Mouse (Mus musculus) thymus, adult 18-20 months (tissue): ENCODE data around the gene Tns2.
"Not testable (repeated sequence)": the region's sequence is repeated elsewhere in the genome, so short reads cannot be mapped to it uniquely, and the experiment has no call there.

Source experiments
- DNase-seq, 2 experiments: peaks; one replicate each; pipeline ENCODE4 v3.0.0; 2022; ENCODE audit warnings: mixed read lengths in 2 of 2

Tns2 gene

DNA sequence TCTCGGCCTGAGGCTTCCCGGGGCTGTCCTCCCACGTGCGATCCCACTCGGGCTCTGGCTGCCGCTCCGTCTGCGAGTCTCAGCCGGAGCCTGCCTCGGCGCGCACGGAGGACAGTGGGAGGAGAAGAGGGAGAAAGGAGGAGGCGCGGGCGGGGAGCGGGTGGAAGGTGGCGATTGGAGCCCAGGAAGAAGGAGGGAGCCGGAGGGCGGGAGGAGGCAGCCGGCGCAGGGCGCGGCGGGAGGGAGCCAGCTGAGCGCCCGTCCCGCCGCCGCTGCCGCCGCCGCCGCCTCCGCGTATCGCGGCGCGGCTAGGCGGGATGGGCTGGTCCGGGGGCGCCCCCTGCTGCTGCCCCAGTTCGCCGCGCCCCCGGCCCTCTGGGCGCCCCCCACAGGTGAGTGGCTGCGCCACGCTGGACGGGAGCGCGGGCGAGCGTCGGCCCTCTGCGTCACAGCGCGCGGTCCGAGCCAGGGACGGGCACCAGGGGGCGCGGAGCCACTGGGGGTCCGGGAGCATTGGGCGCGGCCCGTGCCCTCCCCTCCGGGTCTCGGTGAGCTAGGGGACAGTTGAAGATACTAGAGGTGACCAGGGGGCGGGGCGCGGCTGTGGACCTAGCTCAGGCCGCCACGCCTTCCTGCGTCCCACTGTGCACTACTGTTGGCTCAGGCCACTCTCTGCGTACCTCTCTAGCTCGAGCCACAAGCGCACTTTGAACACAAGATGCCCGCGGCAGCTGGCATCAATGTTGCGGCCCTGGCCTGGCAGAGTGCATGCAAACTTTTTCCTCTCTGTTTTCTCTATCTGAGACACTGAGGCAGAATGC, at the start of gene Tns2:
Tns2 (plus strand) TSS at position 253 of the 821 bp plus-strand sequence.
- DNase-seq, result peak; percentile 51 to 59

DNA sequence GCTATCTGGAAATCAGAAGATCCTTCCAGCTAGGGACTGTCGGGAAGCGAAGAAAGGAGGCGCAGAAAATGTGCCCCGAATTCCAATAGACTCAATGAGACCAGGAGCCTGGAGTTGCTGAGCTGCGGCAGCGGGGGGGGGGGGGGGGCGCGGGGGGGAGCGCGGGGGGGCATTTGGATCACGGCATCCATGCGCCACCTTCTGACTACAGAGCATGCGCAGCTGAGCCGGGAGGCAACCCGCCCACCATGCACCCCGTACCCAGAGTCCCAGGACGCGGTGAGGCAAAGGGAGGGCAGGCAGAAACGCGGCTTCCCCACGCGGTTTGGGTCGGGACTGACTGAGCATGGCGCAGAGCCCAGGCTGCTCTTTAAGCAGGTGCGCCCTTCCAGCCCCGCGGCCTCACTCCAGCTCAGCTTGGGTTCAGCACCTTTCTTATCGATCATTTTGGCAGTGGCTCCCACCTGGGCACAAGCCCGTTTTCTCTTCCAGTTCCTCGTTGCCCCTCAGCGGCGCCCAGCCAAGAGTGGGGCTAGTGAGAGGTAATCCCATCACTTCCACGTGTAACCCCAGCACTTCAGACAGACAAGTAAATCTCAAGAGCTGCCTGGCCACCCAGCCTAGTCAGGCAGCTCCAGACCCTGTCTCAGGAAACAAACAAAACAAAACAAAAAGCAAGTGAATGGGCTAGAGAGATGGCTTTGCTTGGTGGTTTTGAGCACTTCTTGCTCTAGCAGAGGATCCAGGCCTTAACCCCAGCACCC, 48.1 kb upstream of the Tns2 start:
- DNase-seq, result peak; percentile 20 to 36

DNA sequence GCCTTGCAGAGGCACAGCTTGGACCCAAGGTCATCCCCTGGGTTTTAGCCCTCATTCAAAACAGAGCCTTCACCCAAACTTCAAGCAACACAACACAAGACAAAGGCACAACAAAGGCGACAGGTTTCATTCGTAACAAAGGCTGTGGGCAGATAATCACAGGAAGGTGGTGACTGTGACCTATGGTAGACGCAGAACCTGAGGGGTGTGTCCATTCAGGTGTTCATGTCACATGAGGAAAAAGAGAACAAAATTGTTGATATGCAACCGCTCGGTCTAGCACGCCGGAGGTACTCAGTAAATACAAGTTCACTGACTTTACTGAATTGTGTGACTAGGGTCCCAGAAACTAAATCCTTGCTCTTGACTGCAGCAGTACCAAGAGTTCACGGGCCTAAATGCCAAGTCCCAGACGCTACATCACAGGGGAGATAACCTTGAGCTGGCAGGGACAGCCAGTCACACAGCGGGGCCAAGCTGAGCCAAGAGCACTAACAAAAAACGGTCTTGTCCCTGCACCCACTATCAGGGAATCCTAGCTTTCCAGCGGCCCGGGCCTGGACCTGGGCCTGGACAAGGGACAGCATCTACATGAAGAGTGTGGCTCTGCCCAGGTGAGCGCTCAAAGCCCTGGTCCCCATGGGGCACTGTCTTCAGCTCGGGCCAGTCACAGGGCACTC, 43.6 kb upstream of the Tns2 start:
- DNase-seq, result no peak

DNA sequence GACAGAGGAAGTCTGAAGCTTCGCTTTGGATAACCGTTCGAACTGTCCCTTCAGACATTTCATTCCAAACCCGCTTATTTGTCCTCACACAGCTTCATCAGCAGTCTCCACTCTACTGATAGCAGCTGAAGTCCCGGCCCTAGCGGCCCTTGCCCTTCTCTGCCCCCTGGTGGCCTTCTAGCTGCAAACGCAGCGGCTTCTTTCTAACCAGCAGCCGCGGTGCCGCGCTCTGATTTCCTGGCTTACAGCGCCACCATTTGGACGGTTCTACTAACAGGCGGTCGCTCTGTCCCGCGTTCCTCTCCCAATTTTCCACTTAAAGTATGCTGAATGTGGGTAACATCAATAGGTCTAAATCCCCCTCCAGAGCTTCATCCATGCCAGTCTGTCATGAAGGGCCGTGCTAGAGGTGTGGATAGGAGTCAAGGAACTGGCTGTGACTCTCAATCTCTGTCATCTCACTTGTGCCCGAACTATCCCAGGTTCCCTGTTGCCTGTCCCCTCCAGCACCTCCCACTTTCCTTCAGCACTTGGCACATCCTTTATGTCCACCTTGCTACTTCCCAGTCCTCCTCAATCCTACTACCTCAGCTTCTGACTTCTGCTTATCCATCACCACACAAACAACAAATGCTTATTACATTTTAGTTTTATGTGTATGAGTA, 34.4 kb upstream of the Tns2 start:
- peak; percentile 75 to 77 for DNase-seq

DNA sequence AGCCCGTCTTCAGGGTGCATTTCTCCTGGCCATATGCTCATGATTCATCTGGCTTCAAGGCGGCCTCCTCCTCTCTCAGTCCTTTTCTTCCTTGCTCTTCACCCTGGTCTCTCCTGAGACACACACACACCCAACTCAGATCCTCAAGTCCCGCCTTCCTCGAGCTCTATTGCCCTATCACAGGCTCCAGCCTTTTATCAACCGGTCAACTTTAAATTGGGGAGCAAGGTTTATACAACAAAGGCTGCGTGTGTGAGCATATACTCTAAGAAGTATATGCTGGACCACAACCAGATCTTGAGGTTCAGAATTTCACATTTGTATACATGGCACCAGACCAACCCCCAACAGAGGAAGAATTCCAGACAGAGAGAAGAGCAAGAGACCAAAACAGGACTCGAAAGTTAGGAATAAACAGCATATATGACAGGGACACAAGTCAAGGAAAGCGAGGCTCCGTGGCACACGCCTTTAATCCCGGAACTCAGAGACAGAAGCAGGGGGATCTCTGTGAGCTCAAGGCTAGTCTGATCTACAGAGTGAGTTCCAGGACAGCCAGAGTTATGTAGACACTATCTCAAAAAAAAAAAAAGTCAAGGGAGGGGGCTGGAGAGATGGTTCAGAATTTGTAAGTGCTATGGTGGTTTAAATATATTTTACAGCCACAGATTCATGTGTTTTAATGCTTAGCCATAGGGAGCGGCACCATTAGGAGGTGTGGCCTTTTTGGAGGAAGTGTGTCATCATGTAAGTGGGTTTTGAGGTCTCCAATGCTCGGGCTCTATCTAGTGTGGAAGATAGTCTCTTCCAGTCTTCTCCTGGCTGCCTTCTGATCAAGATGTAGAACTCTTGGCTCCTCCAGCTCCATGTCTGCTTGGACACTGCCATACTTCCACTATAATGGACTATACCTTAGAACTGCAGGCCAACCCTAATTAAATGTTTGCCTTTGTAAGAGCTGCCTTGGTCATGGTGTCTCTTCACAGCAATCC, 29.4 kb upstream of the Tns2 start:
- no peak for DNase-seq

DNA sequence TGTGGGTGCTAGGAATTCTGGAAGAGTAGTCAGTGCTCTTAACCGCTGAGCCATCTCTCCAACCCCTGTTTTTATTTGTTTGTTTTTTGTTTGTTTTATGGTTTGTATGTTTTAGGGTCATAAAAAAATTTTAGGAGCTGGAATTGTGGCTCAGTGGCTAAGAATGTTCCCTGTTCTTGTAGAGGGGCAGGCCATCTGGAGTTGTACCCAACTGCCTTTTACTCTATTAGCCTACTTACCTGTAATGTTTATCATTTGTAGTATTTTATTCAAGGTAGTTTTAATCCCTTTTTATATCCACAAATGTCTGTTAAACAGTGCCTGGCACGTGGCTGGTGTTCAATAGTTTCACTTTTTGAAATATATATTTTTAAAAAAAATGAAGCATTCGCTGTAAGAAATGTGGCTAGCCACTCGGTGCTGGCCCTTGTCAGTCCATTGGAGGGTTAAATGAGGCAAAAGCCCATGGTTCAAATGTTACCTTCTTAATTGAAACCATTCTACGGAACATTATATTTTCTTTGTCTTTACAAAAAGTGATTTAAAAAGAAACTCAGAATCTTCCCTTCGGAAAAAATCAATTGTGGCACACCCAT, 27.2 kb upstream of the Tns2 start:
- DNase-seq, result no peak

DNA sequence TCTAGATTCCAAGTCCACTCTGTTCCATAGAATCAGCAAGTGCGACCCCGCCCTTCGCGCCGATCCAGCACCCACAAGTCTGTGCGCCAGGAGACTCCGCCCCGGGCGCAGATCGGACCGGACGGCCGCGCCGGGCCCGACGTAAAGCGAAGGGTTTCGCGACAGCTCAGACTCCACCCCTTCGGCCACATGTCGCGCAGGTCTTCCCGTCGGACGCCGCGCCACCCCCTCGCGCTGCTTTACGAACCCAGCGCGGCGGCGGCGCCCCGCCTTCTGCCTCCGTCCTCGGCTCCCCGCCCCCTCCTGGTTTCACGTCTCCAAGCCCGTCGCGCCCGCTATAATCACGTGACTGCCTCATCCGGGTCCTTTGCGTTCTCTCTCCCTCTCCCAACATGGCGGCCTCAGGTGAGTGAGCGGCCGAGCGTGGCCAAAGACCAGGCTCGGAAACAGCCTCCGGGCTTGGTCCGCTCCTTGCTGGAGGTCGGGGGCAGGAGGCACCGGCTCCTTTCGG, 26.6 kb upstream of the Tns2 start, which contains the start of gene Eif4b:
Eif4b (plus strand) TSS at position 215 of the 511 bp plus-strand sequence.
- peak; percentile 98 for DNase-seq

DNA sequence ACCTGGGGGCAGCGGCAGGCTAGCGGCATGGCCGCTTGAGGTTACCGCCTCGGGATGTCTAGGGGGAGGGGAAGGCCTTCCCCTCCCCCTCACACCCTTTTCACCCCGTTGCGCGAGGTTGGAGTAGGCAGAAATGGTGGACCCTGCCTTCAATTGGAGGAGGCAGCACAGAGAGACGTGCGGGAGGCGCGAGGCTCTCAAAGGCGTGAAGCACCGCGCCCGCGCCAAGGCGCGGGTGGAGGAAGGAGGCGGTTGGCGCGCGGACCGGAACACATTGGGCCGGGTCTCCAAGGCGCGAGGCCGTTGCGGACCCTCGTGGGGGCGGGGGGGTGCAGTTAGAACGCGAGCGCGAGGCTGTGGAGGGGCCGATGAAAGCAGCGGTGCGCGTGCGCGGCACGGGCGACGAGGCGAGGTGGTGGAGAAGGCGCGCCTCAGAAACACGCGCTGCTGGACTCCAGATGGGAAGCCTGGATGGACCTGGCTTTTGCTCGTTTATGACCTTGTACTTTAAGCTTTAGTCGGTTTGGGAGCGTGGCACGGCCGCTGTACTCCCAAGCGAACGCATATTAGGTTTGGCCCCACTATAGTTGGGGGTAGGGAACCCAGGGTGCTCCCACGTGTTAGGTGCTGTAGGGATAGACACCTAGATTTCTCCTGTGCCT, 26.0 kb upstream of the Tns2 start:
- DNase-seq, result peak; percentile 57 to 66

DNA sequence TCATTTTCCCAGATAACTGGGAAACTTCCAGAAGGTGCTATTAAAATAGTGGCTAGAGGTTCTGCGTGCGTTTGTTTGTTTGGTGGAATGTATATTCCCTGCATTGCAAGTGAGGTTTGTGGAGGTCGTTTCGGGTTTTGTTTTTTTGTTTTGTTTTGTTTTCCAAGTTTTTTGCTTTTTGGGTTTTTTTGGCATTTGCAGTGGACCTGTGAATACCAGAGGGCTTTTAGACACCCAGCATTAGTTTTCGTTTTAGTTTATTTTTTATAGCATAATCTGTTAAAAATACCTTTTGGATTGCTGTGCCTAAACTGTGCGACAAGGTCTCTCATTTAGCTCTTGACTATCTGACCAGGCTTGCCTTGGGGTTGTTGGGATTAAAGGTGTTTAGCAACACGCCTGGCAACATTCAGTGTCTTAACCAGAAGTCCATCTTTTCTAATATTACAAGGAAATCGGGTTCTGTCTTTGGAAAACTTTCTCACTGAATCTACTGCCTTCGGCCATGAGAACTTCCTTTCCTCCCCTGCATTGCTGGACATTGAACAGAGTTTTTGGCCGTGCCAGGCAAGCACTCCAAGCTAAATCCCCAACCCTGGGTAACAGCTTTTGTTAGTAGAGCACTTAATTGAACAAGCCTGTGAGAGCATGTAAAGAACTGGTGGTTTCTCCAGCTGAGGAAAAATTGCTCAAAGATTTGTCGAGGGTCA, 25.2 kb upstream of the Tns2 start:
- DNase-seq, result no peak

DNA sequence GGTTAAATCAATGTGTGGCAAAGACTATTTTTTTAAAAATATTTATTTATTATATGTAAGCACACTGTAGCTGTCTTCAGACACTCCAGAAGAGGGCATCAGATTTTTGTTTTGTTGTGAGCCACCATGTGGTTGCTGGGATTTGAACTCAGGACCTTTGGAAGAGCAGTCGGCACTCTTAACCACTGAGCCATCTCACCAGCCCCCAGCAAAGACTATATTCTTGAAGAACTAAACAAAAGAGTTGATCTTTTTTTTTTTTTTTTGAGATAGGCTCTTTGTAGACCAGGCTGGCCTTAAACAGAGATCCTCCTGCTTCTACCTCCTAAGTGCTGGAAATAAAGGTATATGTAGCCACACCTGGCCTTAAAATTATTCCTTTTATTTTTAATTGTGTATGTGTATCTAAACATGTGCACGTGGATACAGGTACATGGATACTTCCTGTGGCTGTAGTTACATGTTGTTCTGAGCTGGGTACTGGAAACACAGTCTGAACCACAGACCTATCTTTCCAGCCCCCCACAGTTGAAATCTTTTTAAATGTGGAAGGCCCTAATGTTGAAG, 23.0 kb upstream of the Tns2 start:
- DNase-seq, result no peak

DNA sequence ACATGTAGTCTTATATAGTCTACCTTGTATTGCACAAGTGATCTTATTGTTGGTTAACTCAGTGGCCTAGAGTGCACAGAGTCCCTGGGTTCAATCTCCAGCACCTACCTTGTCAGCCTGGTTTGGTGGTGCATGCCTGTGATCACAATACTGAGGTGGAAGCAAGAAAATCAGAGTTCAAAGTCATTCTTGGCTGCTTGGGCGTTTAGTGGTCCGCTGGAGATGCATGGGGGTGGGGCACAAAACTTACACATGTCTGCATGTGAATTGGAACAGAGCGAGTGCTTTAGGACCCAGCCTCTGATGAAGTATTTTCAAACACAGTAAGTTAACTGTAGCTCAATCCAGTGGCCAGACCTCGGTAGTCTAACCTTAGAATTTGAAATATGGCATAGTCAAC, 21.0 kb upstream of the Tns2 start:
- DNase-seq, result no peak

DNA sequence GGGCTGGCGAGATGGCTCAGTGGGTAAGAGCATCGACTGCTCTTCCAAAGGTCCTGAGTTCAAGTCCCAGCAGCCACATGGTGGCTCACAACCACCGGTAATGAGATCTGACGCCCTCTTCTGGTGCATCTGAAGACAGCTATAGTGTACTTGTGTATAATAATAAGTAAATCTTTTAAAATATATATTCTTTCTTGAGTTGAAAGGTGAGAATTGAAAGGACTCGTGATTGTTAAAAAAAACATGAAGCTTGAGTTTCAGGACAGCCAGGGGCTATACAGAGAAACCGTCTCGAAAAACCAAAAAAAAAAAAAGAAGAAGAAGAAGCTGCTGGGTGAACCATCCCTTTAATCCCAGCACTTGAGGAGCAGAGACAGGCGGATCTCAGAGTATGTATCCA, 20.3 kb upstream of the Tns2 start:
- not testable (repeated sequence) for DNase-seq

DNA sequence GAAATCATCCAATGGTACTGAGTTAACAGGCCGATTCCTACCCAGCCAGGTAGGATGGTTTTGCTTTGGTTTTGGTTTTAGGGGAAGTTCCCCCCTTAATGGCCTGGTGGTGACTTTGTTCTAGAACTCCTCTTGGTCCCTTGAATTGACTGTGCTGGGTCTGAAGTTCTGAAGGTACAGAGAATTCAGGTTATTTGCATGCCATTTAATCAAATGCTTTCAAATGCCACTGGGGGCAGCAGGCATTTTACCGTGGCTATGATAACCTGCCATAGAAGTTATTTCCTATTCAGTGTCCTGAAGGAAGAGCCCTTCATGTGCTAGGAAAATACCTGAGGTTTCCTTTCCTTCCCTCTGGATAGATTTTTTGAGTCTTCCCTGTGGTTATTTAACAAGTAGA, 19.8 kb upstream of the Tns2 start:
- no peak for DNase-seq

DNA sequence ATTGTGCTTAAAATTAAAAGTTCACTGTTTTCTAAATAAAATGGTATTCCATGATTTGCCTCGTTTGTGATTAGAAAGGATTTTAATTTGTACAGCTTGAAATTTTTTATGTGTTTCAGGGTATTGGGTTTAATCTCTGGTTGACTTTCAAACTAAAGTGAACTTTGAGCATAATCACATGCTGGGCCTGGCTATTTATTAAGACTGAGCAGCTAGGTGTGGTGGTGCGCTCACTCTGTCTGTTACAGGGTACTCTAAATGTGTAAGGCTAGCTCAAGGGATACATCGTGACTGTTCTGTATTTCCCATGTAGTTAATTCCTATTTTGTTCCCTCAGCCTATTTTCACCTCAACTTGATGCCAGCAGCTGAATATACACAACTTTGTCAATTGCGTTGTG, 18.1 kb upstream of the Tns2 start:
- no peak for DNase-seq

DNA sequence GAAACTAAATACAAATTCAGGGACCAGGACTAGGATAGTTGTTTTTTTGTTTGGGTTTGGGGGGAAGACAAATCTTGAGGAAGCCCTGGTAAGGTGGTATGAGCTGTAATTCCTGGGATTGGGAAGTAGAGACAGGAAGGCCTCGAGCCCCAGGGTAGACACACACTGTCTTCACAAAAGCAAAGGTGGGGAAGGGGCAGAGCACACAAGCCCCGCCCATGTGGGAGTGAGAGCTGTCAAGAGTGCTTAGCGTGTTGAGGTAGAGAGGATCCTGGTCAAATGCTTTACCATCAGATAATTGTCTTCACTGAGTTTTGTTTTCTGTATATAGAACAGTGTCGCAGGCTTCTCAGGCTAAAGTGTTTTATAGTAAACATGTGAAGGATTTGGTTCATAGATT, 17.2 kb upstream of the Tns2 start:
- DNase-seq, result no peak

DNA sequence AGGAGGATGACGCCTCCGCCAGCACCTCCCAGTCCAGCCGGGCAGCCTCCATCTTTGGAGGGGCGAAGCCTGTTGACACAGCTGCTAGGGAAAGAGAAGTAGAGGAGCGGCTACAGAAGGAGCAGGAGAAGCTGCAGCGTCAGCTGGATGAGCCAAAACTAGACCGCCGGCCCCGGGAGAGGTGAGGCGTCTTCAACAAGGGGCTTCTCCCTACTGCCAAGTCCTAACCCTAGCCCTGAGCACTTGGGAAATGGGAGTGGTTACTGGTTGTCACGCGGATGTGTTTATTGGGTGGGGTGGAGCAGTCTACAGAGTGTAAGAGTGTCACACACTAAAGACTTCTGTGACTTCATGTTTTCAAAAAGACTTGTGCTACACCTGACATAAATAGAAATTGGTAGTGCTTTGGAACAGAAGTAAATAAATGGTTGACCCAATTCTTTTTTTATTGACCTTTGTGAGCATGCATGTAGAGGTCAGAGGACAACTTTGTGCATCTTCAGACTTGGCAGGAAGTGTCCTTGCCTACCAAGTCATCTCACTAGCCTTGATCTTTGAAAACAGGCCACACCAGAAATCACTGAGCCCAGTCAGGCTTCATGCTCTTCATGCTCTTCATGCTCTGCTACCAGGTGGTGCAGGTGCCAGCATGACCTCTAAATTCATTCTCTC, 10.2 kb upstream of the Tns2 start:
- no peak for DNase-seq

DNA sequence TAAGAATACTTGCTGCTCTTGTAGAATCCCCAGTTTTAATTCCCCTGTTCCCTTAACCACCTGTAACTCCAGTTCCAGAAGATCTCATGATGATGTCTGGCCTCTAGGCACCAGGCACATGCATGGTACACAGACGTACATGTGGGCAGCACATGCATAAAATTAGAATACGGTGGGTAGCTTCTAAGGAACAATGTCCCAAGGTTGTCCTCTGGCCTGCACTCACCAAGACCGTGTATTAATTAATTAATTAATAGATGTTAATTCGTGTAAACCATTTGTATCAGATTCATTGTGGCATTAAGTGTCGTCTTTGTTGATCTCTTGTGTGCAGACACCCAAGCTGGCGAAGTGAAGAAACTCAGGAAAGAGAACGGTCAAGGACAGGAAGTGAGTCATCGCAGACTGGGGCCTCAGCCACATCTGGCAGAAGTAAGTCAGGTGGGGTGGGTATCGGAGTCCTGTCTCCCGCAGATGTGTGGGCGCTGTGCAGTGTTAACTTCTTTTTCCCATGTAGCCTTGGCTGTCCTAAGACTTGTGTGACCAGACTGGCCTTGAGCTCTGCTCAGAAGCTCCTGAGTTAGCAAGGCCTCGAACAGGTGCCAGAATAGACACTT, 9.0 kb upstream of the Tns2 start:
- no peak for DNase-seq

DNA sequence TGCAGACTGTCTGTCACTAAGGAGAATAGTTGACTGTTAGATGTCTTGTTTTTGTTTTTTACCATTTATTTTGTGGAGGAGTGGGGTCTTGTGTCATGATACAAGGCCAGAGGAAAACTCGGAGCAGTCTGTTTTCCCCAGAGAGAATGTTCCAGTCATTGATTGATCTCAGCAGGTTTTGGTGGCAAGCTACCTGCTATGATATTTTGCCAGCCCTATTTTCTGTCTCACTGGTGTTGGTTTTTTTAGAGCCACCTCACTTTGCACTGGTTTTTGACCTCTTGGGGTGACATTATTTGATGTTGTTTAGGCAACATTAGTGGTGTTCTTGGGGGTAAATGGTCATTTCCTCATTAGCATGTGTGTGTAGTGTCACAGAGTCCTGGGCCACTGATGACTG, 8.5 kb upstream of the Tns2 start:
- no peak for DNase-seq
